Mouse (Mus musculus): ENCODE results near the gene Mrps2. TPM values are rescaled to one million over a fixed set of nuclear protein-coding genes. Genes with fewer than 3 reads are reported as not detected.
A peak's percentile ranks its signal among the peaks of the same experiment; 100 is the strongest.

Mrps2 gene
- total and polyA plus RNA-seq, 3 experiments, result 30.5 to 71.4 (median 70.3) TPM

- Histone ChIP-seq H3K27me3 (ENCODE audit: control insufficient read depth in 1 of 2, insufficient read depth in 2 of 2, low read length in 2 of 2) (no peaks in the 10 kb centered on the region), H3K27ac (ENCODE audit: control insufficient read depth, low read depth, low read length) (peak overlapping the region; percentile 58), H3K36me3 (ENCODE audit: control insufficient read depth in 1 of 2, insufficient read depth in 2 of 2, low read length in 2 of 2) (peaks cover 0 to 5% of the 10 kb centered on the region in 2 experiments; a peak in 1 of 4 replicates), H3K79me2 (ENCODE audit: control insufficient read depth, insufficient read depth, low read length, poor library complexity) (no peaks in the 10 kb centered on the region), H3K4me3 (ENCODE audit: control insufficient read depth in 1 of 2, insufficient read depth in 1 of 2, low read depth in 2 of 2, low read length in 2 of 2) (peak overlapping the region; percentile 70 to 86), H3K4me1 (ENCODE audit: control insufficient read depth in 1 of 2, insufficient read depth in 2 of 2, low read length in 2 of 2) (peaks cover 5% of the 10 kb centered on the region in 2 experiments; a peak in 3 of 4 replicates), H3K9me3 (replicated peaks; ENCODE audit: insufficient read depth, low read length) (no peaks in the 10 kb centered on the region), H3K9ac (ENCODE audit: control insufficient read depth, low read depth, low read length, poor library complexity, severe bottlenecking) (peak overlapping the region; percentile 75)
- peak; percentile 88 for DNase-seq (ENCODE audit: low read depth, low spot score)
- TF ChIP-seq MEF2A (IDR thresholded peaks at IDR 0.05; ENCODE audit: extremely low read depth, insufficient replicate concordance, low read depth, low read length, poor library complexity, severe bottlenecking) (no peak), ZKSCAN1 (IDR thresholded peaks at IDR 0.05; ENCODE audit: low read depth, low read length) (no peak; the same call in 1 of the 2 replicates), TCF12 (IDR thresholded peaks at IDR 0.05; ENCODE audit: low read depth, low read length) (0 out of 2 replicates have a peak, but pooled peaks have one; percentile 16), SIN3A (IDR thresholded peaks at IDR 0.05; ENCODE audit: low read length) (peak; percentile 41; the same call in 1 of the 2 replicates), MYC (IDR thresholded peaks at IDR 0.05; ENCODE audit: low read depth, low read length) (0 out of 2 replicates have a peak, but pooled peaks have one; percentile 11), MXI1 (IDR thresholded peaks at IDR 0.05; ENCODE audit: low read depth, low read length) (peak; percentile 66; the same call in 1 of the 2 replicates), MAZ (IDR thresholded peaks at IDR 0.05; ENCODE audit: low read depth, low read length) (no peak), CHD1 (IDR thresholded peaks at IDR 0.05; ENCODE audit: low read depth, low read length) (no peak), EP300 (IDR thresholded peaks at IDR 0.05; ENCODE audit: low read depth in 1 of 2, low read length in 2 of 2) (peak in 1 of 2 experiments; percentile 14; a peak in 1 of 4 replicates), USF2 (IDR thresholded peaks at IDR 0.05; ENCODE audit: borderline replicate concordance in 1 of 2, insufficient read depth in 1 of 2, low read depth in 1 of 2, low read length in 2 of 2) (no peak), RAD21 (IDR thresholded peaks at IDR 0.05; ENCODE audit: low read depth, low read length) (no peak; the same call in none of the 2 replicates), POLR2A (IDR thresholded peaks at IDR 0.05; ENCODE audit: control insufficient read depth in 1 of 2, insufficient read depth in 1 of 2, low read depth in 1 of 2, low read length in 2 of 2, poor library complexity in 1 of 2) (no peak; a peak in 1 of 4 replicates), CHD2 (IDR thresholded peaks at IDR 0.05; ENCODE audit: low read length) (no peak), SMC3 (IDR thresholded peaks at IDR 0.05; ENCODE audit: low read depth, low read length) (peak; percentile 40), TBP (IDR thresholded peaks at IDR 0.05; ENCODE audit: low read depth, low read length) (0 out of 2 replicates have a peak, but pooled peaks have one; percentile 36), TAL1 (IDR thresholded peaks at IDR 0.05; ENCODE audit: low read length) (no peak), MAX (IDR thresholded peaks at IDR 0.05; ENCODE audit: low read length) (no peak; the same call in 1 of the 2 replicates), JUND (IDR thresholded peaks at IDR 0.05; ENCODE audit: low read depth, low read length) (no peak), ELF1 (IDR thresholded peaks at IDR 0.05; ENCODE audit: low read depth, low read length) (no peak), ZNF384 (IDR thresholded peaks at IDR 0.05; ENCODE audit: low read depth, low read length) (peak; percentile 95), CTCF (IDR thresholded peaks at IDR 0.05 in 2 of 3, conservative IDR thresholded peaks at IDR 0.05 in 1 of 3; ENCODE audit: control insufficient read depth in 1 of 3, insufficient read depth in 1 of 3, low read depth in 2 of 3, low read length in 3 of 3, poor library complexity in 1 of 3, severe bottlenecking in 1 of 3) (peak; percentile 28 to 75 (median 72)), POLR2AphosphoS5 (IDR thresholded peaks at IDR 0.05; ENCODE audit: borderline replicate concordance, low read depth, low read length) (no peak), ZMIZ1 (IDR thresholded peaks at IDR 0.05; ENCODE audit: low read depth, low read length) (no peak), RCOR1 (IDR thresholded peaks at IDR 0.05; ENCODE audit: low read depth, low read length) (no peak), MYB (IDR thresholded peaks at IDR 0.05; ENCODE audit: low read depth, low read length) (no peak), ETS1 (IDR thresholded peaks at IDR 0.05; ENCODE audit: low read depth, low read length) (0 out of 2 replicates have a peak, but pooled peaks have one; percentile 15)
These were observed 27.4 kb downstream of the Mrps2 start for GRCm38 (mm10) chr2:28495207-28495756.
